Mouse (Mus musculus) heart, embryonic 11.5 days (tissue): ENCODE results near the gene Begain. TPM values are rescaled to one million over a fixed set of nuclear protein-coding genes. Genes with fewer than 3 reads are reported as not detected.
A peak's percentile ranks its signal among the peaks of the same experiment; 100 is the strongest.

Experiments
- ATAC-seq: fragments of 200-750 bp; cut with Nextera tagmentation; replicated peaks from 2 replicates; pipeline ENCODE4 v1.8.0; 2017; ENCODE audit warnings: moderate library complexity; ENCODE audit not compliant: insufficient number of reproducible peaks, low FRiP score, low TSS enrichment
- H3K27ac ChIP-seq: fragments of 300-500 bp; sonication (generic); 2 replicates; pipeline ENCODE4 v1.5.1; 2014; ENCODE audit warnings: mild to moderate bottlenecking, low read depth, low read length
- H3K27me3 ChIP-seq: fragments of 300-500 bp; sonication (generic); 2 replicates; pipeline ENCODE4 v1.6.1; 2014; ENCODE audit warnings: mild to moderate bottlenecking, low read length, mixed read lengths; ENCODE audit not compliant: control insufficient read depth, insufficient read depth
- H3K36me3 ChIP-seq: fragments of 300-500 bp; sonication (generic); 2 replicates; pipeline ENCODE4 v1.6.1; 2014; ENCODE audit warnings: mild to moderate bottlenecking, low read length, moderate library complexity, mixed read lengths; ENCODE audit not compliant: control insufficient read depth, insufficient read depth
- H3K4me1 ChIP-seq: fragments of 300-500 bp; sonication (generic); 2 replicates; pipeline ENCODE4 v1.6.1; 2014; ENCODE audit warnings: low read length; ENCODE audit not compliant: control insufficient read depth, insufficient read depth
- H3K4me2 ChIP-seq: fragments of 300-500 bp; sonication (generic); 2 replicates; pipeline ENCODE4 v1.6.1; 2014; ENCODE audit warnings: mild to moderate bottlenecking, moderate library complexity
- H3K4me3 ChIP-seq: fragments of 300-500 bp; sonication (generic); 2 replicates; pipeline ENCODE4 v1.5.1; 2014; ENCODE audit warnings: low read depth, low read length
- H3K9ac ChIP-seq: fragments of 300-500 bp; sonication (generic); 2 replicates; pipeline ENCODE4 v1.6.1; 2014; ENCODE audit warnings: mild to moderate bottlenecking, low read depth, low read length, moderate library complexity
- H3K9me3 ChIP-seq: fragments of 300-500 bp; sonication (generic); replicated peaks from 2 replicates; pipeline ENCODE4 v1.6.1; 2016; ENCODE audit warnings: low read length; ENCODE audit not compliant: control insufficient read depth
- WGBS: fragments of 180-500 bp; shearing (Covaris S2); extraction: QIAGEN DNeasy Blood & Tissue Kit; methylation state at CpG from one replicate; pipeline ENCODE4 v1.1.7; 2014; ENCODE audit not compliant: insufficient replicate concordance; 5-methylcytosine and 5-hydroxymethylcytosine counted together
- polyA plus RNA-seq: library from polyadenylated mRNA; unstranded; fragments of >200 nt; fragmentation: Nextera tagmentation; extraction: Ambion mirVana; gene quantifications from 2 replicates; pipeline ENCODE4 v1.2.1, GENCODE M21; 2014

Gene Begain
- polyA plus RNA-seq, 1 experiment from 2014 or later = 2.2 TPM

DNA sequence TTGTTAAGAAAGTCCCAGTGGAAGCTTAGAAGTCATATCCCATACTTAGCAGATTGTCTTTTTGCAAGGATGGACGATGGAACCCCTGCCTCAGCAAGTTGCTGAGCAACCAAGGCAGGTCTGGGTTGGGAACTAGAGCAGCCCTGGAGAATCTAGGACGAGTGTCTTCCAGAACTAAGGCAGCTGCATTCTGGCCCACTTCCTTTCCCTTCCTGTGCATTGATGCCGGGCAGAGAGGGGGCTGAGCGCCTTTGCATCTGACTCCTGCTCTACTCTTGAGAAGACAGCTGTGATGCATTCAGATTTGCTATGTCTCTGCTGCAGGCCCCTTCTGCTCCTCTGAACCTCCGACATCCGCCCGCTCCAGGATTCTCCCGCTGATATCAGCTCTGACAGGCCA is 70.8 kb downstream of the Begain start:
- no peaks in the 10 kb centered on the region for H3K4me1 ChIP-seq
- 76% methylated on average over 8 of the region's 8 CpGs for WGBS
- H3K27me3 ChIP-seq = no peaks in the 10 kb centered on the region
- no peak overlapping the region for H3K9ac ChIP-seq
- no peaks in the 10 kb centered on the region for H3K36me3 ChIP-seq
- H3K9me3 ChIP-seq = no peaks in the 10 kb centered on the region
- no peak overlapping the region for H3K4me3 ChIP-seq
- no peak for ATAC-seq
- H3K27ac ChIP-seq = no peak overlapping the region
- H3K4me2 ChIP-seq = no peak overlapping the region

GRCm38 (mm10) chr12:108995976-108996636 is 71.9 kb downstream of the Begain start:
- Histone ChIP-seq H3K9ac (no peak overlapping the region), H3K4me3 (no peak overlapping the region), H3K4me2 (no peak overlapping the region), H3K9me3 (no peaks in the 10 kb centered on the region), H3K27ac (no peak overlapping the region), H3K36me3 (no peaks in the 10 kb centered on the region), H3K27me3 (no peaks in the 10 kb centered on the region), H3K4me1 (no peaks in the 10 kb centered on the region)
- ATAC-seq = no peak
- WGBS = 76% methylated on average over 12 of the region's 12 CpGs

DNA sequence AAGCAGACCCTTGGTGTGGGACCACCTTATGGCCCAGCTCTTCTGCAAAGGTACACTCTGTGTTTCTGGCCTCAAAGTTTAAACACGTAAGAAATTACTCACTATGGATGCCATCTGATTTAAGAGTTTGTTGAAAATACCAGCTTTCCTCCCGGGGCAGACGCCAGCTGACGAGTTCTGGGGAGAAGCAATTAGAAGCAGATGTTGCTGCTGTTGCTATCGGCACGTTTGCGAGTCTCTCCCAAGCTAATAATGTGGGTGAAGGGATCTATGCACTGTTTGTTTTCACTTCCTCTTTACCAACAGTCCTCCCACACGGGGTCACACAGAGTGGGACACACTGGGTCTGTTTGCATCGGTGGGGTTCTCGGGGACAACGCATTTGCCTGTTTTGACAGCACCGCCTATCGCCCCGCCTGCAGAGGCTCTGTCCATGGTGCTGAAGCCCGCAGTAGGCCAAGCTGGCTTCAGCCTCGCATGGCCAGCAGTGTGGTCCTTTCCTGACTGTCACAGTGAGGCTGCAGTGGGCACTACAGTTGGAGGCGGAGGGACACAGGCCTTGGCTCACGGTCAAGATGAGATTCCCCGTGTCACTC is 73.5 kb downstream of the Begain start:
- 0 out of 2 replicates have a peak overlapping the region, but pooled peaks have one; percentile 26 for H3K4me3 ChIP-seq
- no peak for ATAC-seq
- H3K4me2 ChIP-seq = peak overlapping the region; percentile 56
- WGBS = 4% methylated on average over 19 of the region's 19 CpGs
- H3K9ac ChIP-seq = no peak overlapping the region
- no peaks in the 10 kb centered on the region for H3K36me3 ChIP-seq
- no peaks in the 10 kb centered on the region for H3K27me3 ChIP-seq
- H3K9me3 ChIP-seq = no peaks in the 10 kb centered on the region
- H3K4me1 ChIP-seq = no peaks in the 10 kb centered on the region
- no peak overlapping the region for H3K27ac ChIP-seq

DNA sequence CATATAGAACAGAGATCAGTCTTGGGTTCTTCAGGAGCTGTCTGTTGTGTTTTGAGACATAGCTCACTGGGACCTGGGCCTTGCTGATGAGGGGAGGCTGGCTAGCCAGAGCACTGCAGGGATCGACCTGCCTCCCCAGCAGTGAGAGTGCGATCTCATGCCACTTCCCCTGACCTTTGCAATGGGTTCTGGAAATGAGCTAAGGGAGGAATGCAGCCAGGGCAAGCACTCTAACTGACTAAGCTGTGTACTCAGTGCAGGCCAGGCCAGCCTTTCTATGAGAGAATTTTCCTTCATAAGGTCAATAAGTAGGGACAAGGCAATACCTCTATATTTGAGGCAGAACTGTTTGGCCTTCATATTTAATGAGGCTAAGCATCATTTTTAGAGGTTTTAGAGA is 75.0 kb downstream of the Begain start:
- no peak for ATAC-seq
- H3K36me3 ChIP-seq = no peaks in the 10 kb centered on the region
- no peaks in the 10 kb centered on the region for H3K27me3 ChIP-seq
- no peak overlapping the region for H3K27ac ChIP-seq
- no peaks in the 10 kb centered on the region for H3K9me3 ChIP-seq
- H3K9ac ChIP-seq = no peak overlapping the region
- no peaks in the 10 kb centered on the region for H3K4me1 ChIP-seq
- no peak overlapping the region for H3K4me3 ChIP-seq
- H3K4me2 ChIP-seq = no peak overlapping the region
- 43% methylated on average over 2 of the region's 2 CpGs for WGBS

GRCm38 (mm10) chr12:108990425-108990824 is 77.6 kb downstream of the Begain start:
- Histone ChIP-seq H3K9ac (no peak overlapping the region), H3K4me3 (no peak overlapping the region), H3K27me3 (no peaks in the 10 kb centered on the region), H3K4me1 (no peaks in the 10 kb centered on the region), H3K4me2 (no peak overlapping the region), H3K27ac (no peak overlapping the region), H3K9me3 (no peaks in the 10 kb centered on the region), H3K36me3 (no peaks in the 10 kb centered on the region)
- no peak for ATAC-seq
- WGBS = 58% methylated on average over 9 of the region's 9 CpGs

DNA sequence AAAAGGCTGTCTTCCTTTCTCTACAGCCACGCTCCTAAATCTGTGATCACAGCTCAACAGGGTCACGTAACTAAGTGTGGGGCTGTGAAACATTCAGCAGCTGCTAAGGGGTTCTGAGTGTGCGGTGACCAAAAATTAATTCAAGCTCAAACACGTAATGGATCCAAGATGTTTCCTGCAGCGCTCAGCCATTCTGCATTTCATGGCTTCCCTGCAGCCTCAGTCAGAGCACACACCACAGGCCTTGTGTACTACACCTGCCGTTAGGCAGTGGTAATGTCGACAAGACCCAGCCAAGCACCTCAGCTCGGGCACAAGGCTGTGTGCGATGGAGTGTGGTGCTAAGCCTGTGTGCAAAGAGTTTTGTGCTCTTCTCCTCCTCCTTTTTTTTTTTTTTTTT is 80.6 kb downstream of the Begain start:
- Histone ChIP-seq H3K4me2 (no peak overlapping the region), H3K27ac (no peak overlapping the region), H3K4me3 (no peak overlapping the region), H3K4me1 (no peaks in the 10 kb centered on the region), H3K36me3 (no peaks in the 10 kb centered on the region), H3K9me3 (no peaks in the 10 kb centered on the region), H3K9ac (no peak overlapping the region), H3K27me3 (no peaks in the 10 kb centered on the region)
- WGBS = 84% methylated on average over 9 of the region's 9 CpGs
- no peak for ATAC-seq

GRCm38 (mm10) chr12:108985025-108985424 is 83.0 kb downstream of the Begain start:
- H3K4me3 ChIP-seq = no peak overlapping the region
- H3K9me3 ChIP-seq = no peaks in the 10 kb centered on the region
- no peaks in the 10 kb centered on the region for H3K27me3 ChIP-seq
- H3K9ac ChIP-seq = peak overlapping the region; percentile 28; the same call in 1 of the 2 replicates
- no peaks in the 10 kb centered on the region for H3K4me1 ChIP-seq
- H3K27ac ChIP-seq = no peak overlapping the region
- 63% methylated on average over 6 of the region's 6 CpGs for WGBS
- no peaks in the 10 kb centered on the region for H3K36me3 ChIP-seq
- no peak for ATAC-seq
- no peak overlapping the region for H3K4me2 ChIP-seq

- Histone ChIP-seq H3K27me3 (no peaks in the 10 kb centered on the region), H3K4me2 (no peak overlapping the region), H3K27ac (no peak overlapping the region), H3K36me3 (no peaks in the 10 kb centered on the region), H3K9me3 (no peaks in the 10 kb centered on the region), H3K9ac (no peak overlapping the region), H3K4me1 (no peaks in the 10 kb centered on the region), H3K4me3 (no peak overlapping the region)
- ATAC-seq = no peak
- 80% methylated on average over 8 of the region's 8 CpGs for WGBS
These were observed 83.5 kb downstream of the Begain start for GRCm38 (mm10) chr12:108984471-108984870.

GRCm38 (mm10) chr12:108983496-108983895 is 84.5 kb downstream of the Begain start:
- no peak overlapping the region for H3K27ac ChIP-seq
- no peak overlapping the region for H3K4me2 ChIP-seq
- H3K4me1 ChIP-seq = no peaks in the 10 kb centered on the region
- WGBS = 77% methylated on average over 6 of the region's 6 CpGs
- no peak overlapping the region for H3K4me3 ChIP-seq
- no peak overlapping the region for H3K9ac ChIP-seq
- ATAC-seq = no peak
- no peaks in the 10 kb centered on the region for H3K9me3 ChIP-seq
- no peaks in the 10 kb centered on the region for H3K27me3 ChIP-seq
- no peaks in the 10 kb centered on the region for H3K36me3 ChIP-seq
